Mouse (Mus musculus) cortical plate, adult 2 months (tissue): ENCODE results near the gene Ndufv3.

ENCODE experiments used
- CTCF ChIP-seq: fragments of 200-500 bp; IDR thresholded peaks from 2 replicates; pipeline ENCODE4 v1.5.1; 2011; ENCODE audit warnings: mild to moderate bottlenecking, control low read depth, low read length; ENCODE audit not compliant: insufficient read depth; ENCODE audit errors: extremely low read depth
- POLR2A ChIP-seq: fragments of 200-500 bp; IDR thresholded peaks from 2 replicates; pipeline ENCODE4 v1.6.1; 2011; ENCODE audit warnings: mild to moderate bottlenecking, low read length, control low read depth; ENCODE audit not compliant: insufficient read depth; ENCODE audit errors: extremely low read depth

DNA sequence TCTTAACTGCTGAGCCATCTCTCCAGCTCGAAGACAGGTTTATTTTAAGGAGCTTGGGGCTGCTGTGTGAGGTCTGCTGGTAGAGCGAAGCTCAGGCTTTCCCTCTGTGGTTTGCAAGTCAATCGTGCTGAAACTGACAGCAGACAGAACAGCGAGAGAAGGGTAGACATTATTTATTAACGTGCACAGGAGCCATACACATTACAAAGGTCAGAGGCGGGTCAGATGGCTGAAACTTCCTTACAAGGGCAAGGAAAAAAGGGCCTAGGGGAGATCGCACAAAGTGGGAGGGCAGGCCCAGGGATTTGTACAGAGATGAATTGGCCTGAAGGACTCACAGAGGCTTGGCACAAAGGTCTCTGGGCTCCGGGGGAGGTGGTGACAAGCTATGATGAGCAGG lies 29.5 kb downstream of the Ndufv3 start:
- TF ChIP-seq CTCF (no peak), POLR2A (no peak)
